Mouse (Mus musculus) kidney, adult 2 months (tissue): ENCODE measurements at regions not wholly inside any gene's neighbourhood (a gene's known extent, or its start where the extent isn't known, plus 50 kb on each side); places are given as distances from the start of the nearest gene placed in this dataset.

Experiments used
- DNase-seq: peaks from one replicate; pipeline ENCODE4 v3.0.0; 2021
- H3K27ac ChIP-seq: fragments of 200-500 bp; 2 replicates; pipeline ENCODE4 v1.5.1; 2012; ENCODE audit warnings: low read depth, low read length, control low read depth, inconsistent platforms; ENCODE audit not compliant: insufficient read depth
- H3K27me3 ChIP-seq: fragments of 200-500 bp; replicated peaks from 2 replicates; pipeline ENCODE4 v1.6.1; 2012; ENCODE audit warnings: mild to moderate bottlenecking, moderate library complexity, low read length, inconsistent platforms; ENCODE audit not compliant: control insufficient read depth, insufficient read depth
- H3K36me3 ChIP-seq: fragments of 200-500 bp; 2 replicates; pipeline ENCODE4 v1.6.1; 2012; ENCODE audit warnings: mild to moderate bottlenecking, moderate library complexity, low read length, inconsistent platforms; ENCODE audit not compliant: control insufficient read depth, insufficient read depth
- H3K4me1 ChIP-seq: fragments of 200-500 bp; 2 replicates; pipeline ENCODE4 v1.6.1; 2011; ENCODE audit warnings: low read length; ENCODE audit not compliant: control insufficient read depth, insufficient read depth
- H3K4me3 ChIP-seq: fragments of 200-500 bp; 2 replicates; pipeline ENCODE4 v1.5.1; 2011; ENCODE audit warnings: mild to moderate bottlenecking, low read depth, low read length, control low read depth; ENCODE audit not compliant: insufficient read depth
- CTCF ChIP-seq: fragments of 200-500 bp; conservative IDR thresholded peaks from 2 replicates; pipeline ENCODE4 v1.5.1; 2011; ENCODE audit warnings: low read depth, mild to moderate bottlenecking, control low read depth, low read length, moderate library complexity, mixed read lengths; ENCODE audit not compliant: insufficient read depth, insufficient read length
- POLR2A ChIP-seq: fragments of 200-500 bp; IDR thresholded peaks from one replicate; pipeline ENCODE4 v1.6.1; 2011; ENCODE audit warnings: low read depth, low read length, control low read depth
- WGBS: fragments of 180-500 bp; shearing (Covaris S2); methylation state at CpG from one replicate; pipeline ENCODE4 v1.1.7; 2018; 5-methylcytosine and 5-hydroxymethylcytosine counted together

DNA sequence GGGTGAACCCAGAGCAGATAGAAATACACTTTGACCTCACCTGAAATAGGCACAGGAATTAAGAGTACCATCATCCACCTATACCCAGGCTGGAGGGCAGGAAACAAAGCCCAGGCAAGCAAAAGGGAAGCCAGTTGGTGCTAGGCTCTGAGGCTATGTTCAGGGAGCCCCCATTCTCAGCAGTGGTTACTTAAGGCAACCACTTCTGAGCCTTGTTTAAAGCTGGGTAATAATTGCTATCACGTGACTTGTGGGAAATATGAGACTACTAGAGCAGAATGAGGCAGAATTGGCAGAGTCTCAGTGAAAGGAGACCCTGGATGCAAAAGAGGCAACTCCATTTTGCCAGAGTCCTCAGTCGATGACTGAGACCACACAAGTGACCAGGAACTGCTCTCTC is 401.5 kb downstream of the Insc start:
- H3K27ac ChIP-seq, result no peak overlapping the region
- DNase-seq, result no peak
- no peaks in the 10 kb centered on the region for H3K4me1 ChIP-seq
- TF ChIP-seq POLR2A, result no peak
- no peaks in the 10 kb centered on the region for H3K27me3 ChIP-seq
- no peaks in the 10 kb centered on the region for H3K36me3 ChIP-seq
- H3K4me3 ChIP-seq, result no peak overlapping the region
- WGBS, result 48% methylated on average over 2 of the region's 2 CpGs

DNA sequence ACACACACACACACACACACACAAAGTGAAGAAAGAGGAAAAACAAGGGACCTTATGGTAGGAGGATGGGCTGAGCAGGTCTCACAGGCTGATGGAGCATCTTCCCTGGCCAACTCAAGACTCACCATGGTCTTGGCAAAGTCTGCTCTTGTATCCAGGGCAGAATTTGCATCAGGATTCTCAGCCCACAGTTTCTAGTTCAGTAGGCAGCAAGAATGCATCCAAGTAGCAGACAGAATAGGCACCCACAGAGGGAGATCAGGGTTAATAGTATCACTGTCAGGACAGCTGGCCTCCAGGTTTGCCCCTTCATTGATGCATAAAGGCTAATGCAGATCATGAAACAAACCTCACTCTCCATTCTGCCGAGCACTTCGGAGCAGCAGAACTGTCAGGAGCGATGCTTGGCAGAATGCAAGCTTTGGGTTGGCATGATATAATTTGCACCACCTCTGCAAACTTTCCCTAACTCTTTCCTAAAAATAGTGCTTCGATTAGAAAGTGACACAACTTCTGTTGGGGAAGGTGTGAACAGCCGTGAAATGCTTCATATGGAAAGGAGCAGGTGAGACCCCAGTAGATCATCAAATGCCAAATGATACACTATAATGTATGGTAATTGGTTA is 404.0 kb downstream of the Insc start:
- Histone ChIP-seq H3K27ac (no peak overlapping the region), H3K36me3 (no peaks in the 10 kb centered on the region), H3K4me1 (no peaks in the 10 kb centered on the region), H3K4me3 (no peak overlapping the region), H3K27me3 (no peaks in the 10 kb centered on the region)
- DNase-seq, result no peak
- TF ChIP-seq POLR2A, result no peak
- no peak for TF ChIP-seq CTCF
- WGBS, result 66% methylated on average over 5 of the region's 5 CpGs

DNA sequence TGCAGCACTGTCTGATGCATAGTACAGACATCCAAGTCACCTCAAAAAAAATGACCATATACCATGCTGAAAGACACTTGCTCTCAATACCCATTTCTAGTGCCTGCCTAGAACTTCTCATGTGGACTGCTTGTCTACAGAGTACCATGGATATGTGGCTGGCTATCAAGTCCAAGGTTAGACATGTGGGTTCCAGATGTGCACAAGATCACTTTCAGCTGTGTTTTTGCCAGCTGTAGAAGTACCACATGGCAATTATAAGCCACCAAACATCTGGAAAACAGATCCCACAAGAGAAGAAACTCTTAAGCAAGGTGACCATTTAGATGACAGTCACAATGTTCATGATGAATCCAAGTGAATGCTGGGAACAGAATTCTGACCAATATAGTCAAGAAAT is 409.8 kb downstream of the Insc start:
- Histone ChIP-seq H3K27ac (no peak overlapping the region), H3K27me3 (no peaks in the 10 kb centered on the region), H3K36me3 (no peaks in the 10 kb centered on the region), H3K4me1 (no peaks in the 10 kb centered on the region), H3K4me3 (no peak overlapping the region)
- no peak for DNase-seq
- TF ChIP-seq POLR2A, result no peak
- no peak for TF ChIP-seq CTCF

- H3K4me3 ChIP-seq, result no peak overlapping the region
- DNase-seq, result no peak
- H3K36me3 ChIP-seq, result no peaks in the 10 kb centered on the region
- TF ChIP-seq CTCF (no peak), POLR2A (no peak)
- H3K27ac ChIP-seq, result no peak overlapping the region
- WGBS, result 57% methylated on average over 4 of the region's 4 CpGs
- no peaks in the 10 kb centered on the region for H3K27me3 ChIP-seq
- no peaks in the 10 kb centered on the region for H3K4me1 ChIP-seq
Observed at GRCm38 (mm10) chr7:115153764-115154509, 410.4 kb downstream of the Insc start.

DNA sequence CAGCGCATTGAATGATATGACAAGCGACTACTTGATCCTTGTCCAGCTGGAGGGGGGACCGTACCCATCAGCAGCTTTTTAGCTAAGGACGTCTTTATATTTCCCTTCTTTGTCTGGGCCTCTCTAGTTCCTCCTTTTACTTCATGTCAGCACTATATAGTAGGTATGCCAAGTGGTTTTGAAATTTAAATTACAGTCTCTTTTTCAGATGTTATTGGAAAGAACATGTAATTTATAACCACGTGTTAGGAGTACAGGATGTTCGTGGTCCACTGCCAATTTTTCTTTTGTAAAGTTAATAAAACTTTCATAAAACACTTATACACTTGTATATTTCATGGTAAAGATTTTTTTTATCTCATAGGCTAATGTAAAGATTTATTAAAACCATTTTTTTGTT is 426.5 kb downstream of the Insc start:
- Histone ChIP-seq H3K4me3 (no peak overlapping the region), H3K27me3 (no peaks in the 10 kb centered on the region), H3K27ac (no peak overlapping the region), H3K4me1 (no peaks in the 10 kb centered on the region), H3K36me3 (no peaks in the 10 kb centered on the region)
- no peak for DNase-seq
- 59% methylated on average over 6 of the region's 6 CpGs for WGBS
- TF ChIP-seq CTCF (no peak), POLR2A (no peak)

DNA sequence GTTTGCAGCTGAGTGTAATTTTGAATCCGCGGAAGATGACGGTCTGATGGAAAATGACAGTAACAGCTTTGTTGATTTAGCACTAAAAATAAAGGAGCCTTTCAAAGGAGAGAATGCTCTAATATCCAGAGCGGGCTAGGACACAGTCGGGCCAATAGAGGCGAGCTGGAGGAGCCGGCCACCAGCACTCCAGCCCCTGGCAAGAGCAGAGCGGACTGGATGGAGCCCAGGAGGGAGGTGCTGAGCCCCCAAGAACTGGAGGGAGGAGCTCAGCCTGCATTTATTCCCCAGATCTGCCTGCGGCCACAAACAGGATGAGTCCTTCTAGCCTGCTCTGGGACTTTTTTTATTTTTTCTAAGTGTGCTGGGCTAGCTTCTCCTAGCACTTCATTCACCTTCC is 426.9 kb downstream of the Insc start:
- DNase-seq, result no peak
- H3K4me3 ChIP-seq, result no peak overlapping the region
- H3K4me1 ChIP-seq, result no peaks in the 10 kb centered on the region
- H3K36me3 ChIP-seq, result no peaks in the 10 kb centered on the region
- 61% methylated on average over 9 of the region's 9 CpGs for WGBS
- H3K27ac ChIP-seq, result no peak overlapping the region
- no peaks in the 10 kb centered on the region for H3K27me3 ChIP-seq
- TF ChIP-seq POLR2A, result no peak
- TF ChIP-seq CTCF, result no peak

DNA sequence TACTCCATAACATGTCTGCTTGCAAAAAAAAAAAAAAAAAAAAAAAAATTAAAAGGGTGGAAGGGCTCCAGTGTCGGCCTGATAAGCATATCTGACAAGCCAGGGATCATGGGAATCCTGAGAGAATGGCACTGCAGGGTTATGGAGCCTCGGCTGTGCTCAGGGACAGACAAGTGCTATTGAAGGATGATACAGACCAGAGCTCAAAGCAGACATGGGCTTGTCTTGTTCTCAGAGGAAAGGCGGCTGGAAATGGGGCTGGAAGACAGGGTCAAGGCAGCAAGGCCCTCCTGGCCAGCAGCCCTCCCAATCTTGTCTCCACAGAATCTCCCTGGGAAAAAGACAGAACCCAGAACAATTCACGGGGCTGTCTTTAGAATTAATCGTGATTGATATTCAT is 449.0 kb downstream of the Insc start:
- Histone ChIP-seq H3K4me3 (no peak overlapping the region), H3K4me1 (no peaks in the 10 kb centered on the region), H3K36me3 (no peaks in the 10 kb centered on the region), H3K27ac (no peak overlapping the region), H3K27me3 (no peaks in the 10 kb centered on the region)
- TF ChIP-seq CTCF (no peak), POLR2A (no peak)
- 78% methylated on average over 5 of the region's 5 CpGs for WGBS
- no peak for DNase-seq
